In the genomic region with DNA sequence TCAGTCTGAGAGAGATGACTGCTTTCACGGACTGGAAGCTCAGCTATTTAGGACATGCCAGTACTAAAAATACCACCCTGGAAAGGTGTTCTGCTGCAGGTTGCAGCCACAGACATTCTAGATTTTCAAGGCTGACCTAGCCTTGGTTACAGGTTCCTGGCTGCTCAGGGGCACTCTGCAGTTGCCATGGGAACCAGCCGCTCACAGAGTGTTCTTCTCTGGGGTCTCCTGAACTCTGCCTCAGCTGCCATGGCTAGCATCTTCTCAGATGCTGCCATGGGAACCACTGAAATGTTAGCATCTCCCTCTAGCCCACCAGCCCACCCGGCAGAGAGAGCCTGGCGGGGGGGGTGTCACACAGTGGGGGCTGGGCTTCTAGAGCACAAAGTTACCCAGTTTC, we compare ENCODE assay signal across 10 mouse cellular contexts. TPM values are rescaled to one million over a fixed set of nuclear protein-coding genes. Genes with fewer than 3 reads are reported as not detected.
DNase-seq lines count a peak whose midpoint lies in the region; ATAC-seq and TF ChIP-seq lines count a peak whose summit lies in the region.
"Had no signal": no experiment of that assay in that cellular context is flagged by ENCODE, and none has a peak within 500 bp of the region (broad histone marks: within the 10 kb centered on the region; RNA-seq: fewer than 3 reads in every experiment).

No protein-coding gene starts in this region.

- ATAC-seq in hindbrain, embryonic 11.5 days (ENCODE audit: low FRiP score) = peak; percentile 62
- ATAC-seq in midbrain, embryonic 12.5 days (ENCODE audit: low FRiP score, low read depth) = 0 out of 2 replicates have a peak, but pooled peaks have one; percentile 42
- ATAC-seq in erythroid progenitor cell, adult 5-6 weeks (replicated peaks; ENCODE audit: low FRiP score, poor library complexity, severe bottlenecking) = no peak

- no peaks in the 10 kb centered on the region for H3K27me3 ChIP-seq in hindbrain, embryonic 11.5 days (ENCODE audit: control insufficient read depth, insufficient read depth, low read length)
- H3K27me3 ChIP-seq in midbrain, embryonic 12.5 days = no peaks in the 10 kb centered on the region

- H3K36me3 ChIP-seq in hindbrain, embryonic 11.5 days (ENCODE audit: control insufficient read depth, insufficient read depth, low read length) = no peaks in the 10 kb centered on the region
- H3K36me3 ChIP-seq in midbrain, embryonic 12.5 days = no peaks in the 10 kb centered on the region

- no peak overlapping the region for H3K9ac ChIP-seq in hindbrain, embryonic 11.5 days (ENCODE audit: low read depth, low read length)
- H3K9ac ChIP-seq in midbrain, embryonic 12.5 days (replicated peaks) = no peak overlapping the region

- no peak for TF ChIP-seq POLR2A in cortical plate, adult 2 months (IDR thresholded peaks at IDR 0.05; ENCODE audit: extremely low read depth, insufficient read depth, low read length)

- no peaks in the 10 kb centered on the region for H3K9me3 ChIP-seq in hindbrain, embryonic 11.5 days (ENCODE audit: control insufficient read depth, low read length)
- H3K9me3 ChIP-seq in midbrain, embryonic 12.5 days = 0 out of 2 replicates have a peak, but pooled peaks cover 4% of the 10 kb centered on the region

- H3K4me1 ChIP-seq in cortical plate, adult 2 months (ENCODE audit: control insufficient read depth, insufficient read depth, low read length) = peaks cover 10% of the 10 kb centered on the region
- H3K4me1 ChIP-seq in hindbrain, embryonic 11.5 days (replicated peaks; ENCODE audit: control insufficient read depth, insufficient read depth, low read length) = peaks cover 19% of the 10 kb centered on the region
- H3K4me1 ChIP-seq in midbrain, embryonic 12.5 days = peaks cover 36% of the 10 kb centered on the region

- DNase-seq in ZHBTc4 (ENCODE audit: low read depth, low spot score) = peak; percentile 40
- DNase-seq in hindbrain, embryonic 11.5 days (ENCODE audit: low spot score) = peak; percentile 57
- DNase-seq in right cerebral cortex, postnatal 36 days (ENCODE audit: low spot score in 2 of 2) = no peak
- no peak for DNase-seq in adrenal gland, postnatal 4 days (ENCODE audit: low spot score in 2 of 2)
- no peak for DNase-seq in right cerebral cortex, postnatal 14 days
- DNase-seq: kidney, postnatal 36 days had no signal

- H3K4me3 ChIP-seq in cortical plate, adult 2 months (ENCODE audit: insufficient read depth, low read length) = no peak overlapping the region
- H3K4me3 ChIP-seq in hindbrain, embryonic 11.5 days (ENCODE audit: low read depth, low read length) = no peak overlapping the region
- no peak overlapping the region for H3K4me3 ChIP-seq in midbrain, embryonic 12.5 days
- H3K4me3 ChIP-seq: myocyte had no signal

- WGBS in hindbrain, embryonic 11.5 days = 22% methylated on average over 4 of the region's 4 CpGs
- WGBS in midbrain, embryonic 12.5 days = 13% methylated on average over 4 of the region's 4 CpGs

- 0 out of 2 replicates have a peak overlapping the region, but pooled peaks have one; percentile 15 for H3K27ac ChIP-seq in cortical plate, adult 2 months (ENCODE audit: insufficient read depth, low read length)
- H3K27ac ChIP-seq in hindbrain, embryonic 11.5 days (ENCODE audit: low read depth, low read length) = no peak overlapping the region
- H3K27ac ChIP-seq in midbrain, embryonic 12.5 days (replicated peaks) = 0 out of 2 replicates have a peak overlapping the region, but pooled peaks have one; percentile 21

- TF ChIP-seq CTCF in cortical plate, adult 2 months (IDR thresholded peaks at IDR 0.05; ENCODE audit: extremely low read depth, insufficient read depth, low read length) = no peak

- no peak overlapping the region for H3K4me2 ChIP-seq in hindbrain, embryonic 11.5 days (replicated peaks; ENCODE audit: low read depth, low read length)
- H3K4me2 ChIP-seq in midbrain, embryonic 12.5 days (replicated peaks) = no peak overlapping the region

RNA-seq across cellular contexts. Expression of a gene that starts 52.4 kb away (rescaled TPM):
- polyA plus RNA-seq in cortical plate, adult 2 months (2012; rRNA removed) = 16.0 and 18.0 TPM in 2 replicates
- polyA plus RNA-seq in hindbrain, embryonic 11.5 days (2014; fragmentation: Nextera tagmentation; extraction: Ambion mirVana) = 5.6 and 6.9 TPM in 2 replicates
- 4.8 and 6.5 TPM in 2 replicates for polyA plus RNA-seq in midbrain, embryonic 12.5 days (2016; fragmentation: Nextera tagmentation; extraction: Ambion mirVana)
- 10 to 100 TPM in 1 of 2 experiments, 1 to 10 TPM in 1; 9.6 to 12.8 TPM for total RNA-seq in adrenal gland, postnatal 4 days (2021)
- total RNA-seq in erythroid progenitor cell, adult 5-6 weeks (2015; ENCODE audit: low replicate concordance) = 132 and 171 TPM in 2 replicates
- total RNA-seq in erythroid progenitor cell, adult 5-6 weeks (2017; ENCODE audit: low replicate concordance) = 55.7 and 78.7 TPM in 2 replicates

Comparison
In these comparisons a context has a peak if more than half of its experiments do, and no peak if none do; other contexts are left out.
1. DNase-seq: peak in ZHBTc4 (single experiment) and hindbrain, embryonic 11.5 days (single experiment); none in right cerebral cortex, postnatal 36 days (0 of 2), adrenal gland, postnatal 4 days (0 of 2) and right cerebral cortex, postnatal 14 days (single experiment).